Mouse (Mus musculus) cerebellum, adult 11-12 months (tissue): ENCODE results near the gene Acot12.

Experiments
- DNase-seq: peaks from one replicate; pipeline ENCODE4 v3.0.0; 2022

The Acot12 gene

DNA sequence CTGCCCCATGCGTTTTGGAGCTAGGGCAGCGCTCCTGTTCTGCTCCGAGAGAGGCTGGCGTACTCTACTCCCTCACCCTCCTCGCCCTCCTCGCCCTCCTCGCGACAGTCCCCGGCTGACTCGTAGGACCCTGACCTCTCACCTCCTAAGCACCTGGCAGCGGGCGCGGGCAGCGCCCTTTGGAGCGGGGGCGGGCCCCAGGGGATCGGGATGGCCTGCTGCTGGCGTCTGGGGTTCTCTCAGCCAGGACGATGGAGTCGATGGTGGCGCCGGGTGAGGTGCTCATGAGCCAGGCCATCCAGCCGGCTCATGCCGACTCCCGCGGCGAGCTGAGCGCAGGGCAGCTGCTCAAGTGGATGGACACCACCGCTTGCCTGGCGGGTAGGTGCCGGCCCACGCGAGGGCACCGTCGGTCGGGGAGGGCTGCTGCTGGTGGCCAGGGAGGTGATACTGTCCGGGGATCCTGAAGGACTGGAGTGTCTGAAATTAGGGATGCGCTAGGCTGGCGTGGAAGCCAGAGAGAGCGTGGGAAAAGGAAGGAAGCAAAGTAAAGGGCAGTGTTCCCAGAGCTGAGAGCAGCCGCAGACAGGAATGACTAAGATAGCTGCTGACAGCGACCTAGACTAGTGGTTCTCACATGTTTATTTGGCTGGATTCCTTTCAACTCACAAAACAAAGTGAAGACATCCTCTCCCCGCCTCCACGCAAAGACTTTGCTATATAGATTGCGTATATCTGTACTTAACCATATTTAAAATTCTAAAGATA, at the start of gene Acot12:
Gene Acot12, plus strand, starts transcription at position 233 of the 768 bp plus-strand sequence.
- peak; percentile 54 for DNase-seq

DNA sequence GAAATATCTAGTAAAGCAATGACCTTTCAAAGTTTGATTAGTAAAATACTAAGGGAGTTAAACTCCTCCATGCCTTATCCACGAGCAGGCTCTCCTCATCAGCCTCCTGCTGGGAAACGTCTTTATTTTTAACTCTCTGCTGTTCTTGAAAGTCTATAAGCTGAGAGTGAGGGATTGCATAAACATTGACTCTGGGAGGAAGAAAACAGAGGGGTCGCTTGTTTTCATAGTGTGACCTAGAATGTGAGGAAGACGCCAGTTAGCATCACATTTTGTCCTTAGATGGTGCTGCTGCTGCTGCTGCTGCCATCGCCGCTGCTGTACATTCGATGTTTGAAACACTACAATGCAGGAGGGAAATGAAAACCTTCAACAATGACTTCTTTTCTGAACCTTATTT, 47.7 kb upstream of the Acot12 start:
- DNase-seq = no peak

DNA sequence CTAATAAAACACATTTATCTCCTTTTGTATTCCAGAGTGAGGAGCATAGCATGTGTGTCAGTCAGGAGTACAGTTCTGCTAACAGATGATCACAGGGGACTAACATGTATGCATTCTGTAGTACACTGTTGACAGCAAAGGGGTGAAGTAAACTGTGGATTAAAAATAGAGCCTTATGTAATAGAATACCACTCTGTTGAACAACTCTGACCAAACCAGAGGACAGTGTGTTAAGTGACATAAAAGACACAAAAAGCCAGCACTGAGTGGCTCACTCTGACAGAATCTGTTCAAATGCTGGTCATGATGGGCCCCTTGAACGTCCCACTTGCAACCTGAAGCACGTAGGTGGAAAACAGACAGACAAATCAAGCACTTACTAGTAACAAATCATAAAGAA, 45.9 kb upstream of the Acot12 start:
- DNase-seq = no peak

- no peak for DNase-seq
Observed at GRCm38 (mm10) chr13:91696109-91696645, 45.1 kb upstream of the Acot12 start.

- DNase-seq = no peak
Observed at GRCm38 (mm10) chr13:91697011-91697410, 44.3 kb upstream of the Acot12 start.

- DNase-seq = no peak
Observed at GRCm38 (mm10) chr13:91702337-91702736, 39.0 kb upstream of the Acot12 start.

- DNase-seq = no peak
Observed at GRCm38 (mm10) chr13:91719487-91719886, 21.8 kb upstream of the Acot12 start.

GRCm38 (mm10) chr13:91723108-91723735, 18.1 kb upstream of the Acot12 start:
- DNase-seq = no peak

GRCm38 (mm10) chr13:91723736-91724119, 17.6 kb upstream of the Acot12 start:
- no peak for DNase-seq

DNA sequence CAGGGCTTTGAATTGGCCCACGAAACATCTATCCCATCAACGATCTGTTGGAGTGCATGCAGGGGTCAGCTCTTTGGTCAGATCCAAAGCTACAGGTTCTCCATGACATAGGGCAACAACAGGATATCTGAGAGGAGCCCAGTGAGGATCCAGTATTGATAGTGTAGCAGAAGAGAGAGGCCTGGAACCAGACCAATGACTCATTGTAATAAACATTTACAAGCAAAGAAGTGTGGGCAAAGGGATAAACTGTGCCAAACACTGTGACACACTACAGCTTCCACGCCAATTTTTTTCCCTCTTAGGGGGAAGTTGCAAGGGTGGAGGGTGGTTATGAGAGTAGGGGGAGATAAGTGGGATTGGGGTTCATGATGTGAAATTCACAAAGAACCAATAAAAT, 17.1 kb upstream of the Acot12 start:
- DNase-seq = no peak

GRCm38 (mm10) chr13:91725130-91725529, 16.2 kb upstream of the Acot12 start:
- no peak for DNase-seq

- no peak for DNase-seq
Observed at GRCm38 (mm10) chr13:91727899-91728298, 13.4 kb upstream of the Acot12 start.

GRCm38 (mm10) chr13:91737191-91737590, 4.1 kb upstream of the Acot12 start:
- no peak for DNase-seq

- no peak for DNase-seq
Observed at GRCm38 (mm10) chr13:91740851-91741250, 461 bp upstream of the Acot12 start.

- no peak for DNase-seq
Observed at GRCm38 (mm10) chr13:91743180-91743579, 1.9 kb downstream of the Acot12 start.

GRCm38 (mm10) chr13:91746470-91746869, 5.2 kb downstream of the Acot12 start:
- no peak for DNase-seq

DNA sequence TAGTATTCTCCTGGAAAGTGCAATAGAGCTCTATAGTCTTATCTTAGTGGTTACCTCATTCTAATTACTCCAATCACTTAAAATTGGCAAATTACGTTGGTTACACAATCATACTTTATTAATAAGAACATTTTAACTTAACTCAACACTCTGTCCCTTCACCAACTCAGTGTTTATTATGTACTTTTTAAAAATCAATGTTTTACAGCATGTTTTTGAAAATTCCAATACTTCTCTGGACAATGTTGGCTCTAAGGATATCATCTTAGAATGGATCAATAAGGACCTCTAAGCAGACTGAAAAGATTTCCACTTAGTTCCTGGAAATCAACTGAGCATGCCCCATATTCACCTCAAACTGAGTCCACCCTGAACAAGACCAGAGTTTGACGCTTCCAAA, 7.1 kb downstream of the Acot12 start:
- no peak for DNase-seq

GRCm38 (mm10) chr13:91749981-91750380, 8.7 kb downstream of the Acot12 start:
- DNase-seq = no peak

DNA sequence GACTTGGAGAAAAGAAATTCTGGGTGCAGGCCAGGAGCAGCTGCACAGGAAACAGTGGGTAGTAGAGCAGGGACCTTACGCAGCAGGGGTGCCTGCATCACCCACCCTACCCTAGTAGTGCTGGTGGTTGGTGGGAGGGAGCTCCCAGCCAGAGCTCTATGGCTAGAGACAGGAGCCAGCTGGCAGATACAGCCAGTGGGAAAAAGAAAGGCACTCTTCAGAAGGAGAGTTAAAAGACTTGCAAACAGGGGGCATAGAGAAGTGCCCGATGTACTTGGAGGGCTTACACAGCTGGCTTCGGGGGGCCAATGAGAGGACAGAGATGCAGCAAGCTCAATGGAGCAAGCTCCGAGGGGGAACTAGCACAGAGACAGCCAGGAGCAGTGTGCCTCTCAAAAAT, 12.4 kb downstream of the Acot12 start:
- no peak for DNase-seq

GRCm38 (mm10) chr13:91754762-91755161, 13.4 kb downstream of the Acot12 start:
- no peak for DNase-seq

- DNase-seq = no peak
Observed at GRCm38 (mm10) chr13:91756230-91756629, 14.9 kb downstream of the Acot12 start.

DNA sequence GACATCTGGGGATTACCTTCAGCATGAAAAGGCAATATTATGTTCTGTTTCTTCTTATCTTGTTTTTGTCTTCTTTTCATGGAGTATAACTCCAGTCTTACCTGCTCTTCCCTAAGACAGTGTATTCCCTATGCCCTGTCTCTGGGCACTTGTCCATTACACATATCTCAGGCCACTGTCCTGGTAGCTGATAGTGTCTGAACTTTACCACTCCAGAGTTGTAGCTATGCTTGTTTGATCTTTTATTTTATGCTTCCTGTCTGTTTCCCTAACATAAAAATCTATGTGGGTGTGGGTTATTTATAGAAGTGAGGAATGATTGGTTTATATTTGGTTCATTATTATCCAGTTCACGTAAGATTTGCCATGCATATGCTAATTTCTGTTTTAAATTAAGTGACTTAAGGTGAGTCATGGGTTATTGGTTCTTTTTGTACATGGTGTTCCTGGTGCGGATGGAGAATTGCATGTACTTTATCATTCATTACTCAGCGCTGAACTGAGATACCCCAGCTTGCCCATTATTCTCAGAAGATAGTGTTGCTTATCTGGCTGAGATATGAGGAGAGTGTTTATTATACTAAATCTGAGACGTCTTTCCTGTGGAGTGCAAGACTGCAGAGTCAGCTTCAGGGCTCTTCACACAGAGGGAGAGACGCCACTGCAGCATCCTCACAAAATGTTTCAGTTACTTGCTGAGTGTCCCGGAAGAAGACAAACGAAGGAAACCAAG, 17.2 kb downstream of the Acot12 start:
- no peak for DNase-seq

GRCm38 (mm10) chr13:91759791-91760190, 18.5 kb downstream of the Acot12 start:
- no peak for DNase-seq
